Mouse (Mus musculus): Measurements from ENCODE around the gene Zxdc. TPM values are rescaled to one million over a fixed set of nuclear protein-coding genes. Genes with fewer than 3 reads are reported as not detected.
A peak's percentile ranks its signal among the peaks of the same experiment; 100 is the strongest.

Gene Zxdc
- 10 to 100 TPM; 25.5 to 26.4 TPM for total RNA-seq (2021)
- long read RNA-seq, full-length matches to known transcripts = 10 of 17 reads
- long read RNA-seq, partial matches to known transcripts = 5 of 17 reads
- long read RNA-seq, other reads (novel, unspliced or antisense) = 2 of 17 reads

- peak; percentile 99 to 100 for DNase-seq (ENCODE audit: low spot score in 2 of 2)
Observed at GRCm38 (mm10) chr6:90368976-90369724, at the start of gene Zxdc. Zxdc (plus strand) TSS chr6:90369492.

- DNase-seq (ENCODE audit: low spot score in 2 of 2) = no peak
Observed at GRCm38 (mm10) chr6:90320429-90320828, 48.9 kb upstream of the Zxdc start.

- DNase-seq (ENCODE audit: low spot score in 2 of 2) = no peak
Observed at GRCm38 (mm10) chr6:90321811-90322210, 47.5 kb upstream of the Zxdc start.

GRCm38 (mm10) chr6:90324026-90324425, 45.3 kb upstream of the Zxdc start:
- DNase-seq (ENCODE audit: low spot score in 2 of 2) = no peak

GRCm38 (mm10) chr6:90324463-90324862, 44.8 kb upstream of the Zxdc start:
- DNase-seq (ENCODE audit: low spot score in 2 of 2) = no peak

GRCm38 (mm10) chr6:90324991-90325390, 44.3 kb upstream of the Zxdc start, which contains the start of gene Chst13:
Chst13 (minus strand) TSS chr6:90325185.
- no peak for DNase-seq (ENCODE audit: low spot score in 2 of 2)

- peak; percentile 42 to 58 for DNase-seq (ENCODE audit: low spot score in 2 of 2)
Observed at GRCm38 (mm10) chr6:90327670-90328069, 41.6 kb upstream of the Zxdc start.

- peak; percentile 79 to 83 for DNase-seq (ENCODE audit: low spot score in 2 of 2)
Observed at GRCm38 (mm10) chr6:90329953-90330352, 39.3 kb upstream of the Zxdc start.

GRCm38 (mm10) chr6:90332561-90333425, 36.5 kb upstream of the Zxdc start, which contains the start of gene Uroc1:
Uroc1 (plus strand) TSS chr6:90333284.
- DNase-seq (ENCODE audit: low spot score in 2 of 2) = no peak

- no peak for DNase-seq (ENCODE audit: low spot score in 2 of 2)
Observed at GRCm38 (mm10) chr6:90334244-90334643, 35.0 kb upstream of the Zxdc start.

- DNase-seq (ENCODE audit: low spot score in 2 of 2) = no peak
Observed at GRCm38 (mm10) chr6:90342343-90342742, 26.9 kb upstream of the Zxdc start.

GRCm38 (mm10) chr6:90347183-90347582, 22.1 kb upstream of the Zxdc start:
- no peak for DNase-seq (ENCODE audit: low spot score in 2 of 2)

GRCm38 (mm10) chr6:90348500-90348899, 20.8 kb upstream of the Zxdc start:
- no peak for DNase-seq (ENCODE audit: low spot score in 2 of 2)

- DNase-seq (ENCODE audit: low spot score in 2 of 2) = no peak
Observed at GRCm38 (mm10) chr6:90350011-90350410, 19.3 kb upstream of the Zxdc start.

- no peak for DNase-seq (ENCODE audit: low spot score in 2 of 2)
Observed at GRCm38 (mm10) chr6:90358142-90358541, 11.2 kb upstream of the Zxdc start.

GRCm38 (mm10) chr6:90359445-90359844, 9.8 kb upstream of the Zxdc start:
- no peak for DNase-seq (ENCODE audit: low spot score in 2 of 2)

- peak; percentile 30 to 47 for DNase-seq (ENCODE audit: low spot score in 2 of 2)
Observed at GRCm38 (mm10) chr6:90360024-90360781, 9.1 kb upstream of the Zxdc start.

GRCm38 (mm10) chr6:90360922-90361614, 8.2 kb upstream of the Zxdc start:
- DNase-seq (ENCODE audit: low spot score in 2 of 2) = no peak

GRCm38 (mm10) chr6:90363301-90363700, 6.0 kb upstream of the Zxdc start:
- DNase-seq (ENCODE audit: low spot score in 2 of 2) = no peak

- peak; percentile 30 to 49 for DNase-seq (ENCODE audit: low spot score in 2 of 2)
Observed at GRCm38 (mm10) chr6:90369725-90370553, 647 bp downstream of the Zxdc start.
